Mouse (Mus musculus) thymus, postnatal 25 days (tissue): ENCODE results near the gene Slc22a4.
A peak's percentile ranks its signal among the peaks of the same experiment; 100 is the strongest.

Experiments used
- DNase-seq: peaks from one replicate; pipeline ENCODE4 v3.0.0; 2022

The Slc22a4 gene

DNA sequence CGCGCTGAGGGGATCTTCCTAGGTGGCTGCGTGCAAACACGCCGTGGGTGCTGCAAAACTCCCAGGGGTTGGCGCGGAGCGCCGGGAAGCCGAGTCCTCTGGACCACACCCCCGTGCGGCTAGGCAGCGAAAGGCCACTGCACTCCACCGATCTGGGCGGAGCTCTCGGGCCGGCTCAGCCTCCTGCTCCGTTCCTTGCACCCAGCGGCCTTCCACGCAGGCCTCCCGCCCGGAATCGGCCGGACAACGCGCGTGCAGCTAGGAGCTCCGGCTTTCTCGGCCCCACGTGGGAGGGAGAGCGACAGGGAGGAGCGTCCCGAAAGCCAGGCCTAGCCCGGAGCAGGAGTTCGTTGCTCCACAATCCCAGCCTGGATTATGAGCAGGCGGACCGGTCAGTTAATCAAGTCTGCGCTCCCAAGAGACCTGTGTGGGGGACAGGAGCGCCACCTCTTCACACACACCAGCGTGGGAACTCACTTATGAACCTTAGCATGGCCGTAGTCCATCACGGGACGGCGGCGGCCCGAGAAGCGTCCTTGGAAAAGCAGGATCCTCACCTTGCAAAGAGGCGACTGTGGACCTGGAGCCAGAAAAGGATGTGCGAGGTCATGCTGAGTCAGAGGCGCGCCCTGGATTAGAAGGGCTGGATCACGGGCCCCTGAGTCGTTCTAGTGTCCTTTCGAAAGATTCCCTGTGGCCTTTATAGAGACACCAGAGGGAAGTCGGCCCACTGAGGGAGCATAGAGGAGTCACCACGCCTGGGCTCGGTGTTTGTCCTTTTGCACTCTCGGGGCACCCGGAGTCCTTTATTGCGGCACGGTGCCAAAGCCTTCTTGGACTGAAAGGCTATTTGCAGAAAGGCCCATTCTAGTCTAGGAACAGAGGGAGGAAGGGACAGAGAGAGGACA, at the start of gene Slc22a4:
Slc22a4 (minus strand) TSS at position 47 of the 908 bp plus-strand sequence.
- DNase-seq: peak; percentile 18

- no peak for DNase-seq
Observed at GRCm38 (mm10) chr11:54076101-54076500, 48.2 kb upstream of the Slc22a4 start.

DNA sequence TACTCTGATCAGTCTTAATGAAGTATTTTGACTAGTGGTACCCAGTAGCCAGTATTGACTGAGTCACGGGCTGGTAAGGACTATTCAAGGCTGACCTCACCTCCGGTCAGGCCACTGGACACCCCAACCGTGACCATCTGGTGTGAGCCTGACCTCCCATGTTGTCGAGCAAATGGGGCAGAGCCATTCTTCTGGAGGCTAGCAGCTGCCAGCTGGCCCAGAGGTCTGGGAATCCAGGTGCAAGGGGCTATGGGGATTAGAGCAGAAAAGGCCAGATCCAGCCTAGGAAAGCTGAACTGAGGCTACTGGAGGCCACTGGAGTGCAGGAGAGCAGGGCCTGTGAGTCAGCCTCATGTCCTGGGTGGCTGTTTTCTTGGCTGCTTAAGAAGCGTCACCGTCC, 47.5 kb upstream of the Slc22a4 start:
- DNase-seq: no peak

- no peak for DNase-seq
Observed at GRCm38 (mm10) chr11:54073291-54073690, 45.4 kb upstream of the Slc22a4 start.

DNA sequence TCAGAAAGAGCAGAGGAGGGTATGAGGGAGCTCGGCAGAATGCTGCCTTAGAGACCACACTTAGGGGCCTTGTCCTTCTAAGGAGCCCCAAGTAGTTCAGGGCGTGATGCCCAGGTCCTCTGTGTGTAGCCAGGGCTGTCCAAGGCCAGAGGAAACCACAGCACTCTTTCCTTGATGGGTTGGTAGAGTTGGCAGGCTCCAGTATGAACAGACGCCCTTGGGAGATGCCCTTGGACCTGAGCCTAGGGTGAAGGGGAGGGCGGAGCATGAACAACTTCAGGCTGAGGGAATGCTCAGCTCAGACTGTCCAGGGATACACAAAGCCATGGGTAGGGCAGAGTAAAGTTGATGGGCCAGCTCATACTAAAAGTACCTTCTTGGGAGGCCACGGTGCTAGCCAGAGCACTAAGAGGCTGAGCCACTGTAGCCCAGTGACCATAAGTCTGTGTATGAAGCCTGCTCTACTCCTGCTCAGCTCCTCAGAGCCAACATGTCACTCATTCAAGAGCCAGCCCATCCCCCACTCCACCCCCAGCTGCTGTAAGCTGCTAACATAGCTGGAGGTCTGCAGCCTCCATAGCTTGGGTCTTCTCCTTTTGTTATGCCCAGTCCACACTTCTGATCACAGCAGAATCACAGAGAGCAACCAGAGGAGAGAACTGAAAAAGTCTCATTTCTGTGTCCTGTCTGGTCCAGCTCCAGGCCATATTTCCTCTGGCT, 44.0 kb upstream of the Slc22a4 start:
- no peak for DNase-seq

- DNase-seq: no peak
Observed at GRCm38 (mm10) chr11:54068520-54069371, 40.9 kb upstream of the Slc22a4 start, which contains the start of gene Pdlim4. Pdlim4 (minus strand) TSS chr11:54069014.

GRCm38 (mm10) chr11:54067996-54068519, 40.2 kb upstream of the Slc22a4 start:
- DNase-seq: no peak

DNA sequence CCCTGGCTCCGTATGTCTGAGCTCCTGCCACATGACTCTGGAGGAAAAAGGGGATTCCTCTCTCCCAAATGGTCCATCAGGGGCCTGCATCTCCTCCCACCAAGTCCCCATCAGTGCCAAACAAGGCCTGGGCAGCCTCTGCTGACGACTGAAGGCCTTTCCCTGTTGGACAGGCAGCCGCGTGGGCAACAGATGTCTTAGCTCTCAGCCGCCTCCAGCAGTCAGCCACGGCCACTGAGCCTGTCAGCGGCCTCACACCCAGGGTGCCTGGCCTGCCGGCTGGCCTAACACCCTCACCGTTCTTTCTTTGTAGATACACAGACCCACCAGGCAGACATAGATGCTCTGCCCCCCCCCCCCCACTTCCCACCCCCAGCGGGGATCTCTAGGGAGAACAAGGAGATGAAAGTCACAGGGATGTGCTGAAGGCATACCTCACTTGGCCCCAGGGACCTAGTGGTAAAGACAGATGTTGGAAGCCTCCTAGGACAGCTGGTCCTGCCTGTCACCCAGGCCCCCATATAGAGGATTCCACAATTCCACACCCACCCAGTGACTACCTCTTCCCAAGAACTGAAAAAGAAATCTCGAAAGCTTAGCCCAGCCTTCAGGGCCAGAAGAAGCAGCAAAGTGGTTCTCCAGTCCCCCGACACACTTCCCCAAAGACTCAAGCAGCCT, 39.6 kb upstream of the Slc22a4 start:
- no peak for DNase-seq

- no peak for DNase-seq
Observed at GRCm38 (mm10) chr11:54066400-54066799, 38.5 kb upstream of the Slc22a4 start.

GRCm38 (mm10) chr11:54065915-54066178, 38.0 kb upstream of the Slc22a4 start:
- no peak for DNase-seq

GRCm38 (mm10) chr11:54065106-54065914, 37.4 kb upstream of the Slc22a4 start:
- peak; percentile 36 for DNase-seq

- DNase-seq: no peak
Observed at GRCm38 (mm10) chr11:54064412-54064978, 36.6 kb upstream of the Slc22a4 start.

GRCm38 (mm10) chr11:54063472-54063775, 35.5 kb upstream of the Slc22a4 start:
- DNase-seq: no peak

DNA sequence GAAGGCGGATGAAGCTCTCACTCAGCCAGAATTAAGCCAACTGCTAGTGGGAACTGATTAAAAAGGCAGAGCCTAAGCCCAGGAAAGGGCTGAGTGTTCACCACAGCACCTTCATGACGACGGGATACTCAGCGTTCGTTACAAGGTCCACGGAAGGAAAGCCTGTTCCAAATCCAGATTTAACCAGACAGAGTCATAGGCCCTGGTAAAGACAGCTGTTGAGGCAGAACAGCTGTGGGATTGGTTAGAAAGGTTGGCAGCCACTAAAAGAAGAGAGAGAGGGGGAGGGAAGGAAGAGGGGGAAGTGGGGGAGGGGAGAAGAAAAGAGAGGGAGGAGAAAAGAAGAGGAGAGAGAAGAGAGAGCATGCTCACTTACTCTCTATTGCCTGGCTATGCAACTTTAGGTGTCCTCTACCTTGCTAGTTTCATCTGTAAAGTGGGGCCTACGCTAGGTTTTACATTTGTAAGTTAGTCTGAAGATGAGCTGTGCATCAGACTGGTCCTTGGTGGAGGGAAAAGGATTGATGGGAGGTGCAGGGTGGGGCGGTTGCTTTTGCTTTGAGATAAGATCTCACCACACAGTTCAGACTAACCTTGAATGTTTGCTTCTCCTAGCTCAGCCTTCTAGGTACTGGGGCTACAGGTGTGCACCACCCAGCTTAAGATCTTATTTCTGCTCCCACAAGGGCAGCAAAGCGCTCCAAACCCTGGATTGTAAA, 35.0 kb upstream of the Slc22a4 start:
- DNase-seq: peak; percentile 60

DNA sequence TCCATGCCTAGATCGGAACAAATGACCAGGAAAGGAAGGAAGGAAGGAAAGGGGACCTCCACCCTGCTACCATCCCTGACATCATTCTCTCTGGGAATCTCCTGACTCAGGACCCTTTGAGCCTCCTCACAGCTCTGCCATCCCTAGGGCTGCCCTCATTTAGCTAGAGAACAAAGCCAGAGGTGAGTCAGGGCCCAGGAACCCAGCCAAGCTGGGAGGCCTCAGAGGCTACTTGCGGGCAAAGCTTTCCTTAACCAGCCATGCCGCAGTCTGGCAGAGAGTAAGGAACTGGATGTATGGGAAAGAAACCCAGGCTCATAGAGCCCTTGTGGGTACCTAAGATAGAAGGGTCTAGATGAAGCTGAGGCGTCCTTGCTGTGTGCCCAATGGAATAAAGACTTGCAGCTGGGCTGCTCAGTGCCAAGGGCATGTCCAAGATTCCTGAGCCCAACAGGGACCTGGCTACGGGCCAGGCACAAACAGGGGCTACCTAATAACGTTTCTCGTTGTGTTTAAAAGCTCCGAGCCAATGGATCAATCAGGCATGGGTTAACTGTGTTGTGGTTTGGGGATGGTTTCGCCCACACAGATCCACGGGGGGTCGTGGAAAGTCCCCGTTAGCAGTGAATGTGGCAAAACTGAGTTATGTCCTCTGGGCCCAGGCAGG, 34.3 kb upstream of the Slc22a4 start:
- DNase-seq: no peak

- no peak for DNase-seq
Observed at GRCm38 (mm10) chr11:54060316-54060715, 32.4 kb upstream of the Slc22a4 start.

DNA sequence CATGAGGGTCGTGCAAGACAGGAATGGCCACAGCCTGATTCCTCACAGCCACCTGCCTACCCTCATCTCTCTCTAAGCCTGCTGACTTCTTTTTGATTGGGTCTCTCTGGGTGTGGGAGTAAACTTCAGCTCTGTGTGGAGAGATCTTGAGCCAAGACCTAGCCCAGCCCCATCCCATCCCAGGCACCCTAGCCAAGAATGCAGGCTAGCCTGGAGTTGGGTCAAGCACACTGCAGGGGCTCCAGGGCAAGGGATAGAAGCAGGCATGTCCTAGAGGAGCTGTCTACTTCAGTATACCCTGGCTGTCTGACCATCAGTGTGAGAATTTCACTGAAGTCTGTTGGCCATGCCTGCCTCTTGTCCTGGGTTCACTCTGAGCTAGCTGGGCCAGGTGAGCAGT, 31.6 kb upstream of the Slc22a4 start:
- DNase-seq: no peak

- no peak for DNase-seq
Observed at GRCm38 (mm10) chr11:54058643-54059042, 30.8 kb upstream of the Slc22a4 start.

DNA sequence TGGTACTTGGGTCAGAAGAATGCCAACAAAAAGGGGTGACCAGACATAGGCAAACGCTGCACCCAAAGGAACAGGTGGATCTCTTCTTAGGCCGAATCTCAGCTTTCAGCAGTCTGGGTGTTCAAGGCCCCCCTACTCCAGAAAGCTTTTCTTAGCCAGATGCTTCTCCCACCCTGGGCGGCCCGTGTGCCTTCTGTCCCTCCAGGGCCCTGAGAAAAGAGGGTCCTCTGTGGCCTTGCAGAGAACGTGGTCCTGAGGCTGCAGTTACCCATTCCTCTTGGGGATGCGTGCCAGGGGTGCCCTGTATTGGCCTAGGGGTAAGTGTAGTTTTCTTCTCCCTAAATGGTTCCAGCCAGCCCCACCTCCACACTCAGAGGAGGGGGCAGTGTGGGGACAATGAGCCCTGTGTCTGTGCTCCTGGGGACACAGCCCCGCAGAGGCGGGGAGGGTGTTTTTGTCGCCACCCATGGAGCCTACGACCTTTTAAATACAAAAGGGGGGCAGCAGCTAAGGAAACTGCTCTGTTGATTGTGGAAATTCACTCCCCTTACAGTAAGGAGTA, 30.2 kb upstream of the Slc22a4 start:
- no peak for DNase-seq

- DNase-seq: no peak
Observed at GRCm38 (mm10) chr11:54057428-54057827, 29.5 kb upstream of the Slc22a4 start.
